Mouse (Mus musculus) intestine, embryonic 14.5 days (tissue): Measurements from ENCODE around the gene G6pdx. TPM values are rescaled to one million over a fixed set of nuclear protein-coding genes. Genes with fewer than 3 reads are reported as not detected.

Experiments
- ATAC-seq: fragments of 200-750 bp; cut with Nextera tagmentation; replicated peaks from 2 replicates; pipeline ENCODE4 v1.8.0; 2017; ENCODE audit warnings: low read depth, moderate number of reproducible peaks, moderate TSS enrichment, moderate library complexity; ENCODE audit not compliant: low FRiP score, low TSS enrichment
- DNase-seq: peaks from one replicate; pipeline ENCODE4 v3.0.0-alpha.2; 2018; ENCODE audit warnings: low spot score
- H3K27ac ChIP-seq: fragments of 300-500 bp; sonication (generic); 2 replicates; pipeline ENCODE4 v1.5.1; 2014; ENCODE audit warnings: low read depth, mild to moderate bottlenecking, control low read depth
- H3K27me3 ChIP-seq: fragments of 300-500 bp; sonication (generic); replicated peaks from 2 replicates; pipeline ENCODE4 v1.6.1; 2014; ENCODE audit warnings: low read length, control low read depth; ENCODE audit not compliant: control insufficient read depth, insufficient read depth
- H3K36me3 ChIP-seq: fragments of 300-500 bp; sonication (generic); 2 replicates; pipeline ENCODE4 v1.6.1; 2014; ENCODE audit warnings: low read length, control low read depth; ENCODE audit not compliant: control insufficient read depth, insufficient read depth
- H3K4me1 ChIP-seq: fragments of 300-500 bp; sonication (generic); replicated peaks from 2 replicates; pipeline ENCODE4 v1.6.1; 2014; ENCODE audit warnings: low read length, control low read depth, mixed read lengths; ENCODE audit not compliant: control insufficient read depth, insufficient read depth
- H3K4me2 ChIP-seq: fragments of 300-500 bp; sonication (generic); 2 replicates; pipeline ENCODE4 v1.6.1; 2014; ENCODE audit warnings: low read length
- H3K4me3 ChIP-seq: fragments of 300-500 bp; sonication (generic); 2 replicates; pipeline ENCODE4 v1.5.1; 2014; ENCODE audit warnings: low read depth, low read length, control low read depth, mixed read lengths
- H3K9ac ChIP-seq: fragments of 300-500 bp; sonication (generic); 2 replicates; pipeline ENCODE4 v1.6.1; 2014; ENCODE audit warnings: mild to moderate bottlenecking, low read length
- H3K9me3 ChIP-seq: fragments of 300-500 bp; sonication (generic); 2 replicates; pipeline ENCODE4 v1.6.1; 2016; ENCODE audit warnings: low read length, control low read depth; ENCODE audit not compliant: control insufficient read depth
- WGBS: fragments of 180-500 bp; shearing (Covaris S2); extraction: QIAGEN DNeasy Blood & Tissue Kit; methylation state at CpG from one replicate; pipeline ENCODE4 v1.1.7; 2014; 5-methylcytosine and 5-hydroxymethylcytosine counted together
- polyA plus RNA-seq: library from polyadenylated mRNA; unstranded; fragments of >200 nt; fragmentation: Nextera tagmentation; extraction: Ambion mirVana; gene quantifications from 2 replicates; pipeline ENCODE4 v1.2.1, GENCODE M21; 2014

Gene G6pdx
- polyA plus RNA-seq, result 52.9 TPM in 2 replicates

DNA sequence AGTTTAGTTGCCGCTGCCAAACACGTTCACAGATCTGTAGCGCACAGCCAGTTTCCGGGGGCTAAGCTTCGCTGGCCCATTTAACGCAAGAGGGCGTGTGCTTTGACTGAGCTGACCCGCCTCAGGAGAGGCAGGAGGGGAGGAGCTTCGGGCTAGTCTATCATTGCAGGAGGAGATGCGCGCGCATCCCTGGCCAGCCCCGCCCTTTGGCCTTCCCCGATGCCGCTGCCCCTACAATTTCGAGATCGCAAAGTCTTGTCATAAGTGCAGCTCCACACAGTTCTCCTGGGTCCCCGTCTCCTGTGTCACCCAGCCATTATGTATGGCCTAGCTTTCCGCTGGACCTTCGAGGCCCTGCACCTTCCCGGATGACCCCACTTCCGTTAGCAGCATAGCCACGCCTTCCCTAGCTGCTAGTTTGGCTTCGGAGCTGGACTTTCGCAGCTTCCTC is at the start of gene G6pdx:
Gene G6pdx (minus strand): TSS at position 369 of the 451 bp plus-strand sequence.
- Histone ChIP-seq H3K36me3 (no peaks in the 10 kb centered on the region), H3K9me3 (no peaks in the 10 kb centered on the region), H3K9ac (peak within 1 kb of the TSS; percentile 66), H3K4me2 (peak within 1 kb of the TSS; percentile 55), H3K27me3 (no peaks in the 10 kb centered on the region), H3K4me1 (no peaks in the 10 kb centered on the region), H3K4me3 (peak within 1 kb of the TSS; percentile 50), H3K27ac (peak within 1 kb of the TSS; percentile 86)
- 14% methylated on average over 25 of the region's 25 CpGs for WGBS
- ATAC-seq (peak; percentile 80), DNase-seq (peak; percentile 90)

DNA sequence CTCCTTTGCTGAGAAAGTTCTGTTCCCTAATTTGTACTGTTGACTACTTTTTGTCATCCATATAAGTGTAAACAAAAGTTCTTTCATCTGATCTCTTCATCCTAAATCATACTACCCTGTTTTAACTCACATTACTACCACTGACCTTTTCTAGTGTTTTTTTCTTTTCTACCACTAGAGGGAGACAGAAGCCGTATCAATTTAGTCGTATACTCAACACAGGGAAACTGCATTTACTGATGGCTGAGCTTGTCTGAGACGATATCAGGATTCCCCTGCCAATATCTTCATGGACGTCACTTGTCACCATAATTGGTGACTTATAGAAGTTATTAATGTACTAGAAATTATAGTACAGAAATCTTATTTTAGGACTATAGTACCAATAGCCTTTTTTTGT is 23.8 kb upstream of the G6pdx start:
- Histone ChIP-seq H3K4me2 (no peak overlapping the region), H3K4me1 (no peaks in the 10 kb centered on the region), H3K4me3 (no peak overlapping the region), H3K27me3 (no peaks in the 10 kb centered on the region), H3K9ac (no peak overlapping the region), H3K9me3 (no peaks in the 10 kb centered on the region), H3K36me3 (0 out of 2 replicates have a peak, but pooled peaks cover 8% of the 10 kb centered on the region), H3K27ac (no peak overlapping the region)
- WGBS, result 10% methylated on average over 4 of the region's 4 CpGs
- DNase-seq (no peak), ATAC-seq (0 out of 2 replicates have a peak, but pooled peaks have one; percentile 32)

DNA sequence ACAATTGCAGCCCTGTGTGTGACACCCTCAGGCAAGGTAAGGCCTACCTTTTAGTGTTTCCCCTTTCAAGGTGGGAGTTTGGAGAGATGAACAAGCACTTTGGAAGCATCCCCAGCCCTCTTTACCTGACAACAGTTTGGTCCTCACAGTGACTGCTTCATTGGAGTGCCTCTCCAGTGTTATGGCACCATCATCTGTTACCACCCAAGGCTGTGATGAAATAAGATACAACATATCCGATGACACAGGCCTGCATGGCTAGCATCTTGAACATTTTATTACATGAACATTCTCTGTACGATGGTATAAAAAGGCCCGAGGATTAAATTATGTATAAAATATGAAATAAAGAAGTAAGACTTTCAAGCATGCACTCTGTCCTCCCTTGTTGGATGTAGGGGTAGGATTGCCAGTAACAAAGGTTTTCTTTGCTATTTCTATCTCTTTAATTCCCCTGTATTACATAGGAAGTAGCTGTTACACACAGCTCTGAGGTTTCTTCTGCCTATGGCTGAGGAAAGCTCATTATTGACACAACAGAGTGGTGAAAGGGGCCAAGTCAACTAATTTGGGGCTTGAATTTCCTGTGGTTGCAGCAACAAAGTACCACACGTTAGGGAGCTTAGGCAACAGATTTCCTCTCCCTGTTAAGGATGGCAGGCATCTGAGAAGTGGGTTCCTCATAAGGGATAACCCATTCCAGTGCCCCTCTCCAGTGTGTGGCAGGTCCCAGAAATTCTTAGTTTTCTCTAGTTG is 22.3 kb upstream of the G6pdx start:
- WGBS, result 82% methylated on average over 4 of the region's 4 CpGs
- Histone ChIP-seq H3K9me3 (no peaks in the 10 kb centered on the region), H3K4me3 (no peak overlapping the region), H3K27ac (no peak overlapping the region), H3K9ac (no peak overlapping the region), H3K27me3 (no peaks in the 10 kb centered on the region), H3K36me3 (0 out of 2 replicates have a peak, but pooled peaks cover 8% of the 10 kb centered on the region), H3K4me2 (no peak overlapping the region), H3K4me1 (no peaks in the 10 kb centered on the region)
- no peak for ATAC-seq
- DNase-seq, result no peak

DNA sequence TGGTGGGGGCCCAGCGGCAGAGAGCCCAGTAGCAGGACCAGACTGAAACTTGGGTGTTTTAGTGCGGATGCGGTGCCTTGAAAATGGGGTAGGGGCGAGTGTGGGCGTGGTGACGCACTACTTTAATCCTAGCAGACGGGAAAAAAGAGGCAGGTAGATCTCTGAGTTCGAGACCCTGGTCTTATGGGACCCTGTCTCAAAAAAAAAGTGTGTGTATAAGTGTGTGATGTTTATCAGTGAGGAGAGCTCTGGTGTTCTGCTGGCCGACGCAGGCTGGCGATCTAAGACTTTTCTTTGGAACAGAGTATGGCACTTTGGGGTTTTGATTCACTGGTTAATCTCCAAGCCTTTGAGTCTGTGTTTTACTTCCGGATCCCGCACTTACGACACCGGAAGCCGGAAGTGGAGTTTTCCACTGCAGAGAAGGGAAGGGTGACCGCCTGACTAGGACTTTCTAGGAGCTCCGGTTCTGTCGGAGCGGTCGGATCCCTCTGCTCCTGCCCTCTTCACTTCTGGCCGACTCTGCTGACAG is 362 bp upstream of the G6pdx start:
- Histone ChIP-seq H3K4me3 (peak overlapping the region; percentile 50), H3K4me2 (peak overlapping the region; percentile 55), H3K27ac (peak overlapping the region; percentile 86), H3K9me3 (no peaks in the 10 kb centered on the region), H3K4me1 (no peaks in the 10 kb centered on the region), H3K36me3 (no peaks in the 10 kb centered on the region), H3K27me3 (no peaks in the 10 kb centered on the region), H3K9ac (peak overlapping the region; percentile 66)
- DNase-seq, result peak; percentile 81
- peak; percentile 67 for ATAC-seq
- 13% methylated on average over 22 of the region's 22 CpGs for WGBS

DNA sequence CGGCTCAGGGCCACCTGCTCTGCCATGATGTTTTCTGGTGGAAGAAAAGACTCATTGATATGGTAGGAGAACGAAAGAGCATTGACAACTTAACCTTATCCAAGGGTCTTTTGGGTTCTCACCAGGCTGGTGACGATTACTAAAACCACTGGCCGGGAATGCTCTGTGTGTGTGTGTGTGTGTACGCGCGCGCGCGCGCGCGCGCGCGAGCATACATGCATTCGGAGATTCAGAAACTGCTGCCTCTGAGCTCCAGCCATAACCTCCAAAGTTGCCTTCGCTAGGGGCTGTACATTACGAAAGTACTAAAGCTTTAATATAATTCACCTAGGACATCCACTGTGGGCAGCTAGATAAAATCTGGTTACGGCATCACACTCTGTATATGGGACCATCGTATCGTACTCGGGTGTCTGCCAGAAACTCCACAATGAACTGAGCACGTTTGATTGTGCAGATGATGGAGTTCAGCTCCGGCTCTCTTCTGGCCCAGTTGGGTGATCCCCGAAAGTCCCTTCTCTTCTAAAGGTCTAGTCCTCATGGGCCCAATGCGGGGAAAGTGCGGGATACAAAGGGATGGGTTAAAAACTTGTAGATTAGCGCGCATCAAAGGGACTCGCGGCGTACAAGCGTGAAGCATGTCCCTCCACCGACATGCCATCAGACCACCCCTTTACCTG is 708 bp downstream of the G6pdx start:
- peak overlapping the region; percentile 66 for H3K9ac ChIP-seq
- H3K36me3 ChIP-seq, result no peaks in the 10 kb centered on the region
- no peaks in the 10 kb centered on the region for H3K27me3 ChIP-seq
- H3K9me3 ChIP-seq, result no peaks in the 10 kb centered on the region
- peak overlapping the region; percentile 50 for H3K4me3 ChIP-seq
- no peak overlapping the region for H3K27ac ChIP-seq
- DNase-seq, result no peak
- H3K4me1 ChIP-seq, result no peaks in the 10 kb centered on the region
- peak; percentile 31 for ATAC-seq
- peak overlapping the region; percentile 55 for H3K4me2 ChIP-seq
- WGBS, result 28% methylated on average over 35 of the region's 35 CpGs

DNA sequence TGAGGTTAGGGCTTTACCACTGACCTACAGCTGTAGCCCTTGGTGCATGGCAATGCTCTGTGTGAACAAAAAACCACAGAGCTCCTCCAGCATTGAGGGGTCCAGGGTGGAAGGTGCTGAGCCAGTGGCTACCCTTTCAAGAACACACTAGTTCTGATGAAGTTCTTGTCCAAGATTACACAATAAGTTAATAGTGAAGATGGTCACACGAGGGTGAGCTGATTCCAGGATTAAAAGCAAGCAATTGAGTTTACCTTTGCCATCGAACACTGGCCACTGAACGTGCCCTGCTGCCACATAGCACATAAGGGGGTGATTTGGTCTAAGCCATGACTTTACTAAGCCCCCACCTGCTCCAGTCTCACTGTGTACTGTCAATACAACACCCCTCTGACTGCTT is 1.9 kb downstream of the G6pdx start:
- H3K4me3 ChIP-seq, result no peak overlapping the region
- DNase-seq (no peak), ATAC-seq (no peak)
- H3K4me2 ChIP-seq, result no peak overlapping the region
- H3K27ac ChIP-seq, result no peak overlapping the region
- no peaks in the 10 kb centered on the region for H3K4me1 ChIP-seq
- H3K9ac ChIP-seq, result no peak overlapping the region
- no peaks in the 10 kb centered on the region for H3K36me3 ChIP-seq
- H3K9me3 ChIP-seq, result no peaks in the 10 kb centered on the region
- no peaks in the 10 kb centered on the region for H3K27me3 ChIP-seq
- 83% methylated on average over 3 of the region's 3 CpGs for WGBS

DNA sequence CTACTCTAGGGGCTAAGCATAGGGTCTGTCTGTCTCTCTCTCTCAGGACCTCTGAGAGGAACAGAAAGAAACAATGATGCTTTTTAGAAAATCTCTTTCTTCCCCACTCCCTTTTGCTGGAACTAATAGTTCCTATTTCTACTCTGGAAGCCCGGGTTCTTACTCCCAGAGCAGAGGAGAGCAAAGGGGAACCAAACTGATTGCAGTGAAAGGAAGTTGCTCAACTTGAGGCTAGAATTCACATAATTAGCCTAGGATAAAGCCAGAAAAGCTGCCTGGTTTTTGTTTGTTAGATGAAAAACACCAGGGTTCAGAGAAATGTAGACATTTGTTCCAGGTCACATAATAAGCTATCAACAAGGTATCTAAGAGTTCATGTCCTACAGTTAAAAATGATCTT is 2.7 kb downstream of the G6pdx start:
- H3K27me3 ChIP-seq, result no peaks in the 10 kb centered on the region
- DNase-seq (no peak), ATAC-seq (no peak)
- H3K4me2 ChIP-seq, result no peak overlapping the region
- 85% methylated on average over 1 of the region's 1 CpGs for WGBS
- H3K36me3 ChIP-seq, result no peaks in the 10 kb centered on the region
- no peak overlapping the region for H3K9ac ChIP-seq
- H3K27ac ChIP-seq, result no peak overlapping the region
- no peaks in the 10 kb centered on the region for H3K4me1 ChIP-seq
- H3K9me3 ChIP-seq, result no peaks in the 10 kb centered on the region
- H3K4me3 ChIP-seq, result no peak overlapping the region

DNA sequence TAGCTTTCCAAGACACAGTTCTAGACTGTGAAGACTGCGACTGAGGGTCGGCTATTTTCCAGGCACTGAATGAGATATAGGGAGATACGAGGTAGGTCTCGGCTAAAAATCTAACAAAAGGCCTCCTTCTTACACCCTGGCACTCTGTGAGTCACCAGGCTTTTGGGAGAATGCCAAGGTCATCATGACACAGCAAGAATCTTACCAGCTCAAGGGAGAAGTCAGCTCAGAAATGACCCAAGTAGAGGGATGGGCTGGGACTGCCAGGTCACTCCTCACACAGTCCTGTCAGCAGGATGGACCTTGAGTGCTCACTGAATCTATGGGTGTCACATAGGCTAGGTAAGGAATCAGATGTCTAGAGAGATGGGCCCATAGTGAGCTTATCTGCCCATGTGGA is 3.8 kb downstream of the G6pdx start:
- no peak overlapping the region for H3K9ac ChIP-seq
- H3K9me3 ChIP-seq, result no peaks in the 10 kb centered on the region
- H3K4me3 ChIP-seq, result no peak overlapping the region
- no peaks in the 10 kb centered on the region for H3K4me1 ChIP-seq
- no peak for ATAC-seq
- H3K36me3 ChIP-seq, result no peaks in the 10 kb centered on the region
- no peak overlapping the region for H3K27ac ChIP-seq
- WGBS, result 91% methylated on average over 4 of the region's 4 CpGs
- H3K4me2 ChIP-seq, result no peak overlapping the region
- no peak for DNase-seq
- H3K27me3 ChIP-seq, result no peaks in the 10 kb centered on the region
